ENCODE assay signal across 18 mouse cellular contexts in genomic region chr1:77409509-77409908, GRCm38 (mm10).
"Had no signal": no experiment of that assay in that cellular context is flagged by ENCODE, and none has a peak within 500 bp of the region (broad histone marks: within the 10 kb centered on the region; RNA-seq: fewer than 3 reads in every experiment).

No protein-coding gene starts in this region.

- ATAC-seq: lung, postnatal 0 days had no signal

- H3K4me2 ChIP-seq: lung, embryonic 15.5 days; midbrain, embryonic 12.5 days; neural tube, embryonic 13.5 days; neural tube, embryonic 15.5 days had no signal

- H3K9ac ChIP-seq: lung, embryonic 15.5 days; midbrain, embryonic 12.5 days; neural tube, embryonic 13.5 days; neural tube, embryonic 15.5 days had no signal

- H3K27me3 ChIP-seq: lung, embryonic 15.5 days; midbrain, embryonic 12.5 days; neural tube, embryonic 13.5 days; neural tube, embryonic 15.5 days had no signal

- DNase-seq: lung, adult 2 months; lung, postnatal 4 days; midbrain, embryonic 14.5 days; retina, postnatal 1 day; right cerebral cortex, adult 18-20 months; right cerebral cortex, postnatal 25 days; right cerebral cortex, postnatal 4 days; spleen, adult 18-20 months; thymus, adult 18-20 months; thymus, postnatal 14 days; thymus, postnatal 36 days had no signal

- H3K27ac ChIP-seq: lung, embryonic 15.5 days; midbrain, embryonic 10.5 days; midbrain, embryonic 12.5 days; neural tube, embryonic 13.5 days; neural tube, embryonic 15.5 days had no signal

- H3K4me3 ChIP-seq: lung, embryonic 15.5 days; midbrain, embryonic 10.5 days; midbrain, embryonic 12.5 days; myocyte; neural tube, embryonic 13.5 days; neural tube, embryonic 15.5 days had no signal

- H3K4me1 ChIP-seq: lung, embryonic 15.5 days had no signal

- H3K9me3 ChIP-seq: lung, embryonic 15.5 days; midbrain, embryonic 10.5 days; midbrain, embryonic 12.5 days; neural tube, embryonic 13.5 days; neural tube, embryonic 15.5 days had no signal

- H3K36me3 ChIP-seq: lung, embryonic 15.5 days; midbrain, embryonic 10.5 days; midbrain, embryonic 12.5 days; neural tube, embryonic 13.5 days; neural tube, embryonic 15.5 days had no signal
